Mouse (Mus musculus) hindbrain, embryonic 15.5 days (tissue): ENCODE measurements around the gene Fasn. TPM values are rescaled to one million over a fixed set of nuclear protein-coding genes. Genes with fewer than 3 reads are reported as not detected.
A peak's percentile ranks its signal among the peaks of the same experiment; 100 is the strongest.
"Not testable (repeated sequence)": the region's sequence is repeated elsewhere in the genome, so short reads cannot be mapped to it uniquely, and the experiment has no call there.

Source experiments
- ATAC-seq: fragments of 200-750 bp; cut with Nextera tagmentation; 2 replicates; pipeline ENCODE4 v1.8.0; 2017; ENCODE audit warnings: low read depth, moderate number of reproducible peaks, moderate TSS enrichment; ENCODE audit not compliant: low FRiP score
- H3K27ac ChIP-seq: fragments of 300-500 bp; sonication (generic); replicated peaks from 2 replicates; pipeline ENCODE4 v1.5.1; 2015; ENCODE audit warnings: mild to moderate bottlenecking, inconsistent platforms
- H3K27me3 ChIP-seq: fragments of 300-500 bp; sonication (generic); 2 replicates; pipeline ENCODE4 v1.6.1; 2015; ENCODE audit warnings: control low read depth, inconsistent platforms
- H3K36me3 ChIP-seq: fragments of 300-500 bp; sonication (generic); 2 replicates; pipeline ENCODE4 v1.6.1; 2015; ENCODE audit warnings: control low read depth, inconsistent platforms
- H3K4me1 ChIP-seq: fragments of 300-500 bp; sonication (generic); replicated peaks from 2 replicates; pipeline ENCODE4 v1.6.1; 2015; ENCODE audit warnings: control low read depth, inconsistent platforms
- H3K4me2 ChIP-seq: fragments of 300-500 bp; sonication (generic); 2 replicates; pipeline ENCODE4 v1.6.1; 2015; ENCODE audit warnings: moderate library complexity, mild to moderate bottlenecking, inconsistent platforms
- H3K4me3 ChIP-seq: fragments of 300-500 bp; sonication (generic); 2 replicates; pipeline ENCODE4 v1.5.1; 2015; ENCODE audit warnings: mild to moderate bottlenecking, inconsistent platforms
- H3K9ac ChIP-seq: fragments of 300-500 bp; sonication (generic); 2 replicates; pipeline ENCODE4 v1.6.1; 2015; ENCODE audit warnings: inconsistent platforms
- H3K9me3 ChIP-seq: fragments of 300-500 bp; sonication (generic); 2 replicates; pipeline ENCODE4 v1.6.1; 2016; ENCODE audit warnings: control low read depth, inconsistent platforms
- WGBS: fragments of 180-500 bp; shearing (Covaris S2); methylation state at CpG from one replicate; pipeline ENCODE4 v1.1.7; 2015; 5-methylcytosine and 5-hydroxymethylcytosine counted together
- polyA plus RNA-seq: library from polyadenylated mRNA; unstranded; fragments of >200 nt; fragmentation: Nextera tagmentation; extraction: Ambion mirVana; gene quantifications from 2 replicates; pipeline ENCODE4 v1.2.1, GENCODE M21; 2015

The Fasn gene
- polyA plus RNA-seq, 1 experiment from 2014 or later: 94.7 TPM

DNA sequence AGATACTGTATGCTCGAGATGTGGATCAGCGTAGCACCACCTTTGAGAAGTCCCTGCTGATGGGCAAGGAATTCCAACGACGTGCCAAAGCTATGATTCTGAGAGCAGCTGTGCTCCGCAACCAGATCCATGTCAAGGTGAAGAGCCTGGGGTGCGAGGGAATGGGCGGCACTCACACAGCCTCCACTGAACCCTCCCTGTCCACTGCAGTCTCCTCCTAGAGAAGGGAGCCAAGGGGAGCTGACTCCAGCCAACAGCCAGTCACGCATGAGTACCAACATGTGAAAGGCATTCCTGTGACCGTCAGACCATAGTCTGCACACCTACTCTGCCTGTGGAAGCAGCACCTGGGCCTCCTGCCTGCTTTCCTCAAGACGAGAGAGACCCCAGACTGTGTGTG is 35.9 kb downstream of the Fasn start:
- not testable (repeated sequence) for H3K9ac ChIP-seq, H3K27ac ChIP-seq, H3K4me2 ChIP-seq, H3K27me3 ChIP-seq, ATAC-seq, H3K4me3 ChIP-seq, H3K9me3 ChIP-seq
- 91% methylated on average over 10 of the region's 10 CpGs for WGBS
- peaks cover 16% of the 10 kb centered on the region for H3K4me1 ChIP-seq
- peaks cover 60% of the 10 kb centered on the region for H3K36me3 ChIP-seq

DNA sequence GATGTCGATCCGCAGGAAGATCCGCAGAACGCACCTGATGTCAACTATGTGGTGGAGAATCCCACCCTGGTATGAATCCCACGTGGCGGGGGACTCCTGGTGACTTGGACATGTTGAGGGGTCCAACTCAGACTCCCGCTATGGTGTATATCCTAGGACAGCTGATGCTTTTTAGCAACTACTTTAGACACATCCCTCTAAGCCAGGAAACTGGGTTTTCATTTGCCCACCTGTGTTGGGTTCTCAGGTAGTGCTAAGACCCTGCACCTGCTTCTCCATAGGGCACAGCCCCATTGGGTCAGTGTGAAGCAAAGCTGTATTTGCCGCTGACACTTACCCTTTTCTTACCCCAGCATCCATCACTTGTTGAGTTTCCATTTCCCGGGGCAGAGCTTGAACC is 39.2 kb downstream of the Fasn start:
- WGBS: 36% methylated on average over 9 of the region's 9 CpGs
- H3K27me3 ChIP-seq: no peaks in the 10 kb centered on the region
- H3K9me3 ChIP-seq: no peaks in the 10 kb centered on the region
- H3K27ac ChIP-seq: no peak overlapping the region
- peaks cover 31% of the 10 kb centered on the region for H3K4me1 ChIP-seq
- peak overlapping the region; percentile 99 for H3K9ac ChIP-seq
- peak overlapping the region; percentile 87 for H3K4me2 ChIP-seq
- H3K36me3 ChIP-seq: peaks cover 41% of the 10 kb centered on the region
- ATAC-seq: no peak
- H3K4me3 ChIP-seq: peak overlapping the region; percentile 98

DNA sequence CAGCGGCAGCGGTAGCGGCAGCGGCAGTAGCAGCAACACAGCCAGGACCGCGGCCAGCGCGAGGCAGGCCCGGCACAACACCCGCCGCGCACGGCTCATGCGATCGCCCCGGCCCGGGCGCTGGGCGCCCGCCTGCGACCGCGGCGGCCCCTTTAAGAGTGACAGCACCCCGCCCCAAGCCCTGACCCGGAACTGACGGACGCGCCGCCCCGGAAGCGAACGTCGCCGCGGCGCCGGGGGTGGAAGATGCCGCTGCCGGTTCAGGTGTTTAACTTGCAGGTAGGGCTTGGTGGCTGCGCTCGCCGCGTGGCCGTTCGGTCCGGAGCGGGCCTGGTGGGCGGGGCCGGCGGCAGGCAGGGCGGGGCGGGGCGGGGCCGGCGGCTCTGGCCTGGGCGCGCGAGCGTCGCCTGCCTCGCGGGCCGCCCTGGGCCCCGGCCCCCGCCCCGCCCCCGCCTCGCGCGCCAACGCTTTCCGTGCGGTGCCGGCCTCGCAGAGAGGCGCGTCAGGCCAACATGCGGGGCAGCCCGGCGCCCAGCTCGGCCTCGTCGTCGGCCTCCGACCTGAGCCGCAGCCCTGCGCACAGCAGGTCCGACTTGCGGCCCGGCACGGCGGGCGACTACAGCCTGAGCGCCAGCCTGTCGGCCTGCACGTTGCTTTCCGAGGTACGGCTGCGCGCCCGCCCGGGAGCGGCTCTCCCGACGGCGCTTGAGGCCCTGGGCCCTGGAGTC is 40.1 kb downstream of the Fasn start, which contains the start of the genes Rfng and Gps1:
Gene Rfng (minus strand): TSS at position 144 of the 728 bp plus-strand sequence.
Gene Gps1 (plus strand): TSS at position 209 of the 728 bp plus-strand sequence.
- Histone ChIP-seq H3K4me1 (peaks cover 31% of the 10 kb centered on the region), H3K9ac (peak within 1 kb of the TSS; percentile 99), H3K9me3 (no peaks in the 10 kb centered on the region), H3K27me3 (no peaks in the 10 kb centered on the region), H3K36me3 (peaks cover 39% of the 10 kb centered on the region), H3K27ac (peak within 1 kb of the TSS; percentile 89), H3K4me2 (peak within 1 kb of the TSS; percentile 87), H3K4me3 (peak within 1 kb of the TSS; percentile 98)
- WGBS: 0% methylated on average over 103 of the region's 107 CpGs
- ATAC-seq: peak; percentile 88

DNA sequence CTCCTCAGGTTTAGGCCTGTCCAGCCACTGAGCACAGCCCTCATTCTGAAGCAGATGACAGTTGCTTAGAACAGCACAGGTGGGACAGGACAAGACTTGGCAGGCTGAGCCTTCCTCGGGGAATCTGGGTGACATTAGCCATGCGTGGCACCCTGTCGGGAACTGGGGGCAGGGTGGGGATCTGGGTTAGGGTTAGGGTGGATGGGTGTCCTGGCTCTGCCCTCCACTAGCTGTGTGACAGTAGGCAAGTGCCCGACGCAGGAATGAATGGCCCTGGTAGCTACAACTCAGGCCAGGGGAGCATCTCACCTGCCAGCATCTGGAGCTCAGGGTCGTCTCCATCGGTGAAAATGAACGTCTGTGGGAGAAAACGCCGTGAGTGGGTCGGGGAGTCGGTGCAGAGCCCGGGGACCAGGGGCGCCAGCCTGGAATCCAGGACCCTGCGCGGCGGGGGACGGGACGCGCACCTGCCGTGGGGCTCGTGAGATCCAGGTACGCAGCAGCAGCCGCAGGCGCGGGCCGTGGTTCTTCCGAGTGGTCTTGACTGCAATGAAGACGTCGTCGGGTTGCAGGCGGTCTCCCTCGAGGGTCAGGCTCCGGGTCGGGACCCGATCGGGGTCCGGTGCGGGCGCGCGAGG is 40.8 kb downstream of the Fasn start:
- H3K4me2 ChIP-seq: peak overlapping the region; percentile 87
- H3K27me3 ChIP-seq: no peaks in the 10 kb centered on the region
- peak overlapping the region; percentile 89 for H3K27ac ChIP-seq
- peaks cover 31% of the 10 kb centered on the region for H3K4me1 ChIP-seq
- H3K9me3 ChIP-seq: no peaks in the 10 kb centered on the region
- peaks cover 36% of the 10 kb centered on the region for H3K36me3 ChIP-seq
- peak overlapping the region; percentile 99 for H3K9ac ChIP-seq
- peak; percentile 13; the same call in 1 of the 2 replicates for ATAC-seq
- 2% methylated on average over 28 of the region's 42 CpGs for WGBS
- H3K4me3 ChIP-seq: peak overlapping the region; percentile 98

DNA sequence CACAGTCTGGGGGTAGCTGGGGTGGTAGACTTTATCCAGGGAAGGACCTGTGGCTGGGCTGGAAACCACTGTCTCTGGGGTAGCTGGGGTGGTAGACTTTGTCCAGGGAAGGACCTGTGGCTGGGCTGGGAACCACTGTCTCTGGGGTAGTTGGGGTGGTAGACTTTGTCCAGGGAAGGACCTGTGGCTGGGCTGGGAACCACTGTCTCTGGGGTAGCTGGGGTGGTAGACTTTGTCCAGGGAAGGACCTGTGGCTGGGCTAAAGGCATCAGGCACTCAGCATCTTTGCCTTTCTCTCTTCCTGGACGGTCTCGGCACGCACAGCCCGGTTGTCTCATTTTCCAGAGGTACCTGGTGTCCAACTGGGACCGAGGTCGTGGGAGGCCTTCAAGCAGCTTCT is 43.0 kb downstream of the Fasn start:
- WGBS: 98% methylated on average over 6 of the region's 6 CpGs
- not testable (repeated sequence) for H3K4me2 ChIP-seq, H3K27me3 ChIP-seq, ATAC-seq, H3K4me3 ChIP-seq, H3K9ac ChIP-seq, H3K9me3 ChIP-seq, H3K27ac ChIP-seq
- H3K4me1 ChIP-seq: peaks cover 37% of the 10 kb centered on the region
- peaks cover 17% of the 10 kb centered on the region for H3K36me3 ChIP-seq

DNA sequence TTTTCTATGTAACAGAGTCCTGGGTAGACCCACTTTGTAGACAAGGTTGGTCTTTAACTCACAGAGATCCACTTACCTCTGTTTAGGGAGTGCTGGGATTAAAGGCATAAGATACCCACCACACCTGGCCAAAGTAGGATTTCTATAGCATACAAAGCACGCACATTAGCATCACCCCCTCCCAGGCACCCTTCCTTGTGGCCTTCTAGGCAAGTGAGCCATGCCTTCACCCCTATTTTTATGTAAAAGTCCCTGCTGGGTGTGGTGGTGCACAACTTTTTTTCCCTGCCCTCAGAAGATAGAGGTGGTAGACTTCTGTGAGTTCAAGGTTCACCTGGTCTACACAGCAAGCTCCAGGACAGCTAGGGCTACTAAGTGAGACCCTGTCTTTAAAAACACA is 44.5 kb downstream of the Fasn start:
- Histone ChIP-seq H3K4me2 (no peak overlapping the region), H3K4me1 (peaks cover 29% of the 10 kb centered on the region), H3K36me3 (peaks cover 13% of the 10 kb centered on the region; the same call in 1 of the 2 replicates), H3K27ac (no peak overlapping the region), H3K27me3 (no peaks in the 10 kb centered on the region), H3K9ac (no peak overlapping the region), H3K9me3 (no peaks in the 10 kb centered on the region), H3K4me3 (no peak overlapping the region)
- WGBS: 81% methylated on average over 1 of the region's 1 CpGs
- ATAC-seq: no peak

DNA sequence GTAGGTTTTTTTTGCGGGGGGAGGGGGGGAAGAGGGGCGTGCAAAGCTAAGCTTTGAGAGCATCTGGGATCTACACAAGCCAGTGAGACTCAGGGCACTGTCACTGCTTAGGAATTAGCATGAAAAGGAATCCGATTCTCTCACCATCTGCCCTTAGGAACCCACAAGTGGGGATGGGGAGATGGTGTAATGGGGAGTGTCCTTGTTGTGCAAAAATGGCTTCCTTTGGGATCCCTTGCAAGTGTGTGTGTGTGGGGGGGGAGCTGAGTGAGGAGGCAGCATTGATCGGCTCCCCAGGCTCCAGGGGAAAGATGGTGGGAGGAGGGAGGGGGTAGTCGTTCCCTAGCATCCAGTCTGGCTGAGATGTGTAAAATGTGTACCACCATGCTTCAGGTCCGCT is 47.2 kb downstream of the Fasn start:
- no peak overlapping the region for H3K27ac ChIP-seq
- H3K9ac ChIP-seq: no peak overlapping the region
- no peaks in the 10 kb centered on the region for H3K9me3 ChIP-seq
- ATAC-seq: no peak
- H3K27me3 ChIP-seq: no peaks in the 10 kb centered on the region
- 30% methylated on average over 6 of the region's 6 CpGs for WGBS
- H3K4me1 ChIP-seq: peaks cover 12% of the 10 kb centered on the region
- no peak overlapping the region for H3K4me3 ChIP-seq
- H3K4me2 ChIP-seq: no peak overlapping the region
- H3K36me3 ChIP-seq: peaks cover 13% of the 10 kb centered on the region; the same call in 1 of the 2 replicates

DNA sequence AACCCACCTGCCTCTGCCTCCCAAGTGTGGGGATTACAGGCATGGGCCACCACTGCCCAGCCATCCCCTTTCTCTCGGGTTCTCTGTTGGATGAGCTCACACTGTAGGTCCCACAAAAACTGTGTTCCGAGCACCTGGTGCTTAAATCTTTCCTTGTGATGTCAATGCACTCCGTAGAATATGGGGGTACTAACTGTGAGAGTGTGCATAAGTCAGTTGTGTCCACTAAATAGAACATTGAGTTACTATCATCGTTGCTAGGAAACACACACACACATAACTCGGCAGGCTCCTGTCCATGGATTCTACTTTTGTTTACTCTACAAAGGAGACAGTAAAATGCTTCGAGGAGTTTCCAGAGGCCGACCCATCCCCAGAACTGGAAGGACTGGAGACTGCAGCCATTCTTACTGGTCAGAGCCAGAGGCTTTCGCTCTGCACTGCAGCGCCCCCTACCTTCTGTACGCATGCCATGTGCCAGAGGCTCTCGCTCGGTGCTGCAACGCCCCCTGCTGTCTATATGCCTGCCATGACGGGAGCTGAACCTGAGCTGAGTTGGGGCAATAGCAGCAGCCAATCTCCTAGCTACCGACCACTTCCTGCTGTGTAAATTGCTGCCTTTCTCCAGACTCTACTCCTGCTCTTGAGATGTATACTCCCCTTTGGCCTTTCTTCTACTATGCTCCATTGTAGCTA is 48.4 kb downstream of the Fasn start:
- no peak overlapping the region for H3K27ac ChIP-seq
- peaks cover 10% of the 10 kb centered on the region; the same call in 1 of the 2 replicates for H3K36me3 ChIP-seq
- H3K9ac ChIP-seq: no peak overlapping the region
- WGBS: 24% methylated on average over 15 of the region's 15 CpGs
- H3K9me3 ChIP-seq: no peaks in the 10 kb centered on the region
- peaks cover 11% of the 10 kb centered on the region; the same call in 1 of the 2 replicates for H3K4me1 ChIP-seq
- H3K27me3 ChIP-seq: no peaks in the 10 kb centered on the region
- H3K4me2 ChIP-seq: no peak overlapping the region
- ATAC-seq: peak; percentile 89
- no peak overlapping the region for H3K4me3 ChIP-seq

DNA sequence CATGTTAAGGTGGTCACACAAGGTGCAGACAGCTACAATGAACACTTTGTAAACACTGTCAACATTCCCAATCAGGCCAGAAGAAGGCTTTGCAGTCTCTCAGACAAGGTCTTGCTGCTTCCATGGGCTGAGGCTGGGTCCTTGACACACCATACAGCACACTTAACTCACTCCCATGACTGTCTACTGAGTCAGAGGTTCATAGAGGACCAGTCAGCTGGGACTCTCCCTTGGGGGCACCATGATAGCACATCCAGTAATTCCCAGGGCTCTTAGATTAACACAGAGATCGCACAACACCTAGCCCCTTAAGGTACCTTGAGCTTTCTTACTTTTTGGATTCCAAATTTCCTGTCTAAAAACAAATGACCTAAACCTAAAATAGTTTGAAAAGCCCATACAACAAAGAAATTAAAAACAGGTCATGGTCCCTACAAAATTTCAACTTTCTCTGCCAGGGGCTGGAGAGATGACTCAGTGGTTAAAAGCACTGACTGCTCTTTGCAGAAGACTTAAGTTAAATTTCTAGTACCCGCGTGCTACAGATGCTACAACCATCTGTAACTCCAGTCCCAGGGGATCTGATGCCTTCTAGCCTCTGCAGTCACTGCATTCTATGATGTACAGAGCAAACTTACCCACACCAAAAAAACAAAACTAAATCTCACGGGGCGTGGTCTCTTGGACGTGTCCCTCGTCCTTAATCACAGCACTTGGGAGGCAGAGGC is 50.7 kb downstream of the Fasn start:
- ATAC-seq: no peak

DNA sequence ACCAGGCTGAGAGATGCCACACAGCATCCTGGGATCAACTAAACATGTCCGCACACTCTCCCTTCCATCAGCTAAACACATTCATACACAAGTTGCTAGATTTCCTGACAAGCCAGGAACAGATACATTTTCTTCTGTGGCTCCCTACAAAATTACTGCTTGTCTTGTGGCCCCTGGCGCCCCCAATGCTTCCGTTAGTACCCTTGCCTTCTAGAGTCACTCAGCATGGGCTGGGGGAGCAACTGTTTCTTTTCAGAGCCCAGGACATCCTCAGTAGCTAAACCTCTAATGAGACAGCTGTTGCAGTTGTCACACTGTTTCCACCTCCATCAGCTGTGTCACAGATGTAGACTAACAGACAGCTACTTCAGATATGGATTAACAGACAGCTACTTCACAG is 51.6 kb downstream of the Fasn start:
- H3K36me3 ChIP-seq: no peaks in the 10 kb centered on the region
- no peak for ATAC-seq
- H3K27ac ChIP-seq: no peak overlapping the region
- no peaks in the 10 kb centered on the region for H3K9me3 ChIP-seq
- H3K4me1 ChIP-seq: peaks cover 11% of the 10 kb centered on the region; the same call in 1 of the 2 replicates
- no peak overlapping the region for H3K9ac ChIP-seq
- H3K4me3 ChIP-seq: no peak overlapping the region
- no peaks in the 10 kb centered on the region for H3K27me3 ChIP-seq
- WGBS: 83% methylated on average over 3 of the region's 3 CpGs
- no peak overlapping the region for H3K4me2 ChIP-seq

More for the DNA sequence above, 50.7 kb downstream of the Fasn start:
- Histone ChIP-seq H3K27me3 (no peaks in the 10 kb centered on the region), H3K36me3 (no peaks in the 10 kb centered on the region), H3K9me3 (no peaks in the 10 kb centered on the region), H3K4me1 (peaks cover 11% of the 10 kb centered on the region; the same call in 1 of the 2 replicates), H3K9ac (no peak overlapping the region), H3K4me3 (no peak overlapping the region), H3K27ac (no peak overlapping the region), H3K4me2 (no peak overlapping the region)
- WGBS: 85% methylated on average over 7 of the region's 7 CpGs

DNA sequence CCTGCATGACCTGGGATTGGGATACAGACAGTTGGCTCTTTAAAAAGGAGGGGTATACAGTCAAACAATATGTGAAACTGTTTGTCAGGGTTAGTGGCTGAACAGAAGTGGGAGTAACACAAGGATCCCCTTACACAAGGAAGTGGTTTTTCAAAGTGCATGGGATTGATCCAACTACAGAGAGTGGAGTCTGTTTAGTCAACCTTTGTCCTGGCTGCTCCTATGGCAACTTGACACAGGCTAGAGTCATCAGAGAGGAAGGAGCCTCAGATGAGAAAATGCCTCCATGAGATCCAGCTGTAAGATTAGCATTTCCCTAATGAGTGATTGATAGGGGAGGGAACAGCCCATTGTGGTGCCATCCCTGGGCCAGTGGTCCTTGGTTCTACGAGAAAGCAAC is 56.1 kb downstream of the Fasn start:
- no peak overlapping the region for H3K9ac ChIP-seq
- no peaks in the 10 kb centered on the region for H3K4me1 ChIP-seq
- ATAC-seq: no peak
- no peak overlapping the region for H3K27ac ChIP-seq
- no peaks in the 10 kb centered on the region for H3K27me3 ChIP-seq
- no peak overlapping the region for H3K4me2 ChIP-seq
- 46% methylated on average over 1 of the region's 1 CpGs for WGBS
- no peaks in the 10 kb centered on the region for H3K36me3 ChIP-seq
- no peak overlapping the region for H3K4me3 ChIP-seq
- no peaks in the 10 kb centered on the region for H3K9me3 ChIP-seq
